Mouse (Mus musculus): ENCODE data around the gene Olfr732. TPM values are rescaled to one million over a fixed set of nuclear protein-coding genes. Genes with fewer than 3 reads are reported as not detected.

Olfr732 gene
- polyA plus RNA-seq (2012; rRNA removed; ENCODE audit: low replicate concordance), result not detected in 2 replicates

DNA sequence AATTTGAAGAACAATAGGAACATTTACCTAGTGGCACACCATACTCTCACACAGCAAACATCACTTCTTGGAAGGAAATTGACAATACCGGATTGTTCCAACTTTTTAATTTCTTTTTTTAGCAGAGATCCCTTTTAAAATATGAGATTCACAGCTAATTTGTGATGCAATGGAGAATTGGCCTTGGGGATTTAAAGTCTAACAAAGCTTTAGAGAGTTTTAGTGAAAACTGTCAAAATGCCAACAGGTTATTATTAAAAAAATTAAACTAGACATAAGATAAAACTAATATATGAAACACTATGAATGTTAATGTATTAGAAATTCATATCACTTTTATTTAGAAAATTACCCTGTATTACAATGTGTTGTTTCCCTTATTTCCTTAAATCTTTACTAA, at the start of gene Olfr732:
Gene Olfr732 (minus strand): TSS at position 101 of the 400 bp plus-strand sequence.

DNA sequence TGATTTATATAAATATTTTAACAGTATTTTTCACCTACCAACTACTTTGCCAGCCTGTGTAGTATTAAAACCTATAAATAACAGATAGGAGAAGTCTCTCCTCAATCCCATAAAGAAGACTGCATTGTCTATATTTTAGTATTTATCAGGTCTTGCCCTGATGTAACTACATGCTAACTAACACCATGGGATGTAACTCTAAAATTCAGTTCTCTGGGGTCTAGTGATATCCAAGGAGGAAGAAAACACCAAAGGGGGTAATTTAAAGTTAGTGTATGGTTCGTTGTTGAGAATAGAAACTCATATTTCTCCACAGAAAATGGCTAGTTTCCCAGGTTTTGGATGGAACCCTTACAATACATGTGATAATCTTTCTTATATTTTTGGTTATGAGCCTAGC, 42.7 kb upstream of the Olfr732 start, which contains the start of gene Olfr734:
Gene Olfr734 (minus strand): TSS at position 101 of the 400 bp plus-strand sequence.

DNA sequence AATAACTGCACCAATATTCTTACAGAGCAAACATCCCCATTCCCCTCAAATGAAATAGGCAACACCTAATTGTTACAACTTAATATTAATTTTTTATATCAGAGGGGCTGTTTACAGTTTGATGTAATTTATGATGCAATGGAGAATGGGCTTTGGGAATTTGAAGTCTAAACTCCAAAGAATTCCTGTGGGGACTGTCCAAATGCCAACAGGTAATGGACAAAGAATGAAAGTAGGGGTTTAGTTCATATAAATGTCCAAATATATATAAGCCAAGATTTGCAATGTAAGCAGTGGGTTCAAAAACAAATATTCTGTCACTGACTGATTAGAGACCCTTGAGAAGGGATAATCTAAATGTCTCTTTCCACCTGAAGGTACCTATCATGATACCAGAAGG, 17.4 kb upstream of the Olfr732 start, which contains the start of gene Olfr733:
Gene Olfr733 (minus strand): TSS at position 101 of the 400 bp plus-strand sequence.

DNA sequence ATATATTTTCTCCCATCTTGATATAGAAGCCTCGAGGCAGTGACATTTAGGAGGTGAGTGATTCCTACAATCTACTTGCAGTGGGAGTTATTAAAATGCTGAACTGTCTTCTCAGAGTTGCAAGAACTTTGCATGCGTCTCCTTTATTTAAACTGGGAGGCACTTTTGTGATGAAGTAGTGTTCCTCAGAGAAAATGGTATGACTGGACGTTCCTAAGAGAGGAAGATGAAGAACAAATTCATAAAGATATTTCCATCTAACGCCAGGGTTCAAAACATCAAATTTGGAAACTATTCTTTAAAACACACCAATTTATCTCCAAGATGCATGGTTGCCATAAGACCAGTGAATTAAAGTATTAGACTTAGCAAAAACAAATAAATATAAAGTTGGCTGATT, 42.2 kb downstream of the Olfr732 start, which contains the start of gene Olfr731:
Gene Olfr731 (minus strand): TSS at position 101 of the 400 bp plus-strand sequence.

Other genes starting within 250 kb of the Olfr732 start
- gene Olfr725, start 243.8 kb downstream of the Olfr732 start, polyA plus RNA-seq (2012; rRNA removed; ENCODE audit: low replicate concordance), result not detected in 2 replicates
- not detected in 2 replicates for gene Olfr726, start 193.3 kb downstream of the Olfr732 start, polyA plus RNA-seq (2012; rRNA removed; ENCODE audit: low replicate concordance)
- not detected in 2 replicates for gene Olfr727, start 161.0 kb downstream of the Olfr732 start, polyA plus RNA-seq (2012; rRNA removed; ENCODE audit: low replicate concordance)
- not detected in 2 replicates for gene Olfr728, start 141.5 kb downstream of the Olfr732 start, polyA plus RNA-seq (2012; rRNA removed; ENCODE audit: low replicate concordance)
- gene Olfr729, start 131.3 kb downstream of the Olfr732 start, polyA plus RNA-seq (2012; rRNA removed; ENCODE audit: low replicate concordance), result not detected in 2 replicates
- gene Olfr730, start 96.0 kb downstream of the Olfr732 start, polyA plus RNA-seq (2012; rRNA removed; ENCODE audit: low replicate concordance), result not detected in 2 replicates
- not detected in 2 replicates for gene Olfr731, start 42.3 kb downstream of the Olfr732 start, polyA plus RNA-seq (2012; rRNA removed; ENCODE audit: low replicate concordance)
- not detected in 2 replicates for gene Olfr733, start 17.3 kb upstream of the Olfr732 start, polyA plus RNA-seq (2012; rRNA removed; ENCODE audit: low replicate concordance)
- gene Olfr734, start 42.6 kb upstream of the Olfr732 start, polyA plus RNA-seq (2012; rRNA removed; ENCODE audit: low replicate concordance), result not detected in 2 replicates
- gene Olfr735, start 64.7 kb upstream of the Olfr732 start, polyA plus RNA-seq (2012; rRNA removed; ENCODE audit: low replicate concordance), result not detected in 2 replicates
- 0.12 TPM in 2 replicates for gene Tlr11, start 73.7 kb upstream of the Olfr732 start, polyA plus RNA-seq (2012; rRNA removed; ENCODE audit: low replicate concordance)
- not detected in 2 replicates for gene Olfr736, start 97.0 kb upstream of the Olfr732 start, polyA plus RNA-seq (2012; rRNA removed; ENCODE audit: low replicate concordance)
- not detected in 2 replicates for gene Olfr738, start 123.4 kb upstream of the Olfr732 start, polyA plus RNA-seq (2012; rRNA removed; ENCODE audit: low replicate concordance)
- gene Olfr739, start 134.4 kb upstream of the Olfr732 start, polyA plus RNA-seq (2012; rRNA removed; ENCODE audit: low replicate concordance), result not detected in 2 replicates
- not detected in 2 replicates for gene Olfr740, start 161.3 kb upstream of the Olfr732 start, polyA plus RNA-seq (2012; rRNA removed; ENCODE audit: low replicate concordance)
- not detected in 2 replicates for gene Olfr741, start 188.5 kb upstream of the Olfr732 start, polyA plus RNA-seq (2012; rRNA removed; ENCODE audit: low replicate concordance)
- gene Olfr742, start 219.4 kb upstream of the Olfr732 start, polyA plus RNA-seq (2012; rRNA removed; ENCODE audit: low replicate concordance), result not detected in 2 replicates
- not detected in 2 replicates for gene Olfr743, start 237.6 kb upstream of the Olfr732 start, polyA plus RNA-seq (2012; rRNA removed; ENCODE audit: low replicate concordance)

Data from duodenum, adult 2 months (tissue).